Mouse (Mus musculus): Measurements from ENCODE around the gene Rab8b. TPM values are rescaled to one million over a fixed set of nuclear protein-coding genes. Genes with fewer than 3 reads are reported as not detected.
"Not testable (repeated sequence)": the region's sequence is repeated elsewhere in the genome, so short reads cannot be mapped to it uniquely, and the experiment has no call there.

Rab8b gene
- polyA plus RNA-seq, 1 experiment from 2014 or later, result 24.3 TPM

GRCm38 (mm10) chr9:66914540-66914939 lies 4.9 kb downstream of the Rab8b start:
- WGBS, result 95% methylated on average over 3 of the region's 3 CpGs
- no peak overlapping the region for H3K4me3 ChIP-seq
- peaks cover 37% of the 10 kb centered on the region for H3K4me1 ChIP-seq (replicated peaks)
- no peaks in the 10 kb centered on the region for H3K27me3 ChIP-seq (ENCODE audit: insufficient read depth, poor library complexity, severe bottlenecking)
- no peaks in the 10 kb centered on the region for H3K9me3 ChIP-seq
- DNase-seq (ENCODE audit: low spot score), result no peak
- H3K36me3 ChIP-seq, result 0 out of 2 replicates have a peak, but pooled peaks cover 3% of the 10 kb centered on the region
- no peak overlapping the region for H3K27ac ChIP-seq

GRCm38 (mm10) chr9:66913254-66913934 lies 6.1 kb downstream of the Rab8b start:
- not testable (repeated sequence) for H3K4me3 ChIP-seq; H3K27me3 ChIP-seq (ENCODE audit: insufficient read depth, poor library complexity, severe bottlenecking); H3K9me3 ChIP-seq; H3K36me3 ChIP-seq; H3K27ac ChIP-seq; DNase-seq (ENCODE audit: low spot score)
- peaks cover 29% of the 10 kb centered on the region; the same call in 1 of the 2 replicates for H3K4me1 ChIP-seq (replicated peaks)
- WGBS, result 90% methylated on average over 5 of the region's 5 CpGs

- H3K4me3 ChIP-seq, result no peak overlapping the region
- no peaks in the 10 kb centered on the region for H3K27me3 ChIP-seq (ENCODE audit: insufficient read depth, poor library complexity, severe bottlenecking)
- DNase-seq (ENCODE audit: low spot score), result no peak
- no peaks in the 10 kb centered on the region for H3K9me3 ChIP-seq
- H3K27ac ChIP-seq, result no peak overlapping the region
- peaks cover 23% of the 10 kb centered on the region; the same call in 1 of the 2 replicates for H3K4me1 ChIP-seq (replicated peaks)
- H3K36me3 ChIP-seq, result 0 out of 2 replicates have a peak, but pooled peaks cover 3% of the 10 kb centered on the region
Observed at GRCm38 (mm10) chr9:66912304-66912703, 7.2 kb downstream of the Rab8b start.

- no peak overlapping the region for H3K27ac ChIP-seq
- H3K36me3 ChIP-seq, result 0 out of 2 replicates have a peak, but pooled peaks cover 3% of the 10 kb centered on the region
- peaks cover 24% of the 10 kb centered on the region; the same call in 1 of the 2 replicates for H3K4me1 ChIP-seq (replicated peaks)
- H3K9me3 ChIP-seq, result no peaks in the 10 kb centered on the region
- DNase-seq (ENCODE audit: low spot score), result no peak
- no peaks in the 10 kb centered on the region for H3K27me3 ChIP-seq (ENCODE audit: insufficient read depth, poor library complexity, severe bottlenecking)
- no peak overlapping the region for H3K4me3 ChIP-seq
- 91% methylated on average over 5 of the region's 5 CpGs for WGBS
Observed at GRCm38 (mm10) chr9:66910677-66911076, 8.8 kb downstream of the Rab8b start.

GRCm38 (mm10) chr9:66909922-66910321 lies 9.6 kb downstream of the Rab8b start:
- DNase-seq (ENCODE audit: low spot score), result no peak
- 86% methylated on average over 7 of the region's 7 CpGs for WGBS
- Histone ChIP-seq H3K27ac (no peak overlapping the region), H3K27me3 (ENCODE audit: insufficient read depth, poor library complexity, severe bottlenecking) (no peaks in the 10 kb centered on the region), H3K9me3 (no peaks in the 10 kb centered on the region), H3K36me3 (0 out of 2 replicates have a peak, but pooled peaks cover 3% of the 10 kb centered on the region), H3K4me3 (no peak overlapping the region), H3K4me1 (replicated peaks) (peaks cover 18% of the 10 kb centered on the region; the same call in 1 of the 2 replicates)

GRCm38 (mm10) chr9:66907746-66908397 lies 11.6 kb downstream of the Rab8b start:
- Histone ChIP-seq H3K27ac (no peak overlapping the region), H3K27me3 (ENCODE audit: insufficient read depth, poor library complexity, severe bottlenecking) (no peaks in the 10 kb centered on the region)
- 90% methylated on average over 5 of the region's 5 CpGs for WGBS

GRCm38 (mm10) chr9:66907126-66907525 lies 12.4 kb downstream of the Rab8b start:
- H3K4me1 ChIP-seq (replicated peaks), result 0 out of 2 replicates have a peak, but pooled peaks cover 8% of the 10 kb centered on the region
- H3K4me3 ChIP-seq, result no peak overlapping the region
- WGBS, result 93% methylated on average over 8 of the region's 8 CpGs
- no peak overlapping the region for H3K27ac ChIP-seq
- DNase-seq (ENCODE audit: low spot score), result no peak
- no peaks in the 10 kb centered on the region for H3K27me3 ChIP-seq (ENCODE audit: insufficient read depth, poor library complexity, severe bottlenecking)
- H3K36me3 ChIP-seq, result 0 out of 2 replicates have a peak, but pooled peaks cover 3% of the 10 kb centered on the region
- no peaks in the 10 kb centered on the region for H3K9me3 ChIP-seq

More at GRCm38 (mm10) chr9:66907746-66908397, 11.6 kb downstream of the Rab8b start:
- Histone ChIP-seq H3K4me3 (no peak overlapping the region), H3K4me1 (replicated peaks) (0 out of 2 replicates have a peak, but pooled peaks cover 8% of the 10 kb centered on the region), H3K9me3 (no peaks in the 10 kb centered on the region), H3K36me3 (0 out of 2 replicates have a peak, but pooled peaks cover 3% of the 10 kb centered on the region)
- no peak for DNase-seq (ENCODE audit: low spot score)

- no peak for DNase-seq (ENCODE audit: low spot score)
- Histone ChIP-seq H3K4me1 (replicated peaks) (0 out of 2 replicates have a peak, but pooled peaks cover 8% of the 10 kb centered on the region), H3K9me3 (no peaks in the 10 kb centered on the region), H3K4me3 (no peak overlapping the region), H3K27ac (no peak overlapping the region), H3K36me3 (0 out of 2 replicates have a peak, but pooled peaks cover 3% of the 10 kb centered on the region), H3K27me3 (ENCODE audit: insufficient read depth, poor library complexity, severe bottlenecking) (no peaks in the 10 kb centered on the region)
- WGBS, result 85% methylated on average over 9 of the region's 9 CpGs
Observed at GRCm38 (mm10) chr9:66905990-66906389, 13.5 kb downstream of the Rab8b start.

GRCm38 (mm10) chr9:66899526-66899925 lies 20.0 kb downstream of the Rab8b start:
- Histone ChIP-seq H3K36me3 (no peaks in the 10 kb centered on the region), H3K4me1 (replicated peaks) (peaks cover 7% of the 10 kb centered on the region), H3K9me3 (no peaks in the 10 kb centered on the region), H3K4me3 (no peak overlapping the region), H3K27me3 (ENCODE audit: insufficient read depth, poor library complexity, severe bottlenecking) (no peaks in the 10 kb centered on the region), H3K27ac (no peak overlapping the region)
- DNase-seq (ENCODE audit: low spot score), result no peak
- 81% methylated on average over 4 of the region's 4 CpGs for WGBS

GRCm38 (mm10) chr9:66899072-66899471 lies 20.4 kb downstream of the Rab8b start:
- Histone ChIP-seq H3K4me1 (replicated peaks) (peaks cover 7% of the 10 kb centered on the region), H3K9me3 (no peaks in the 10 kb centered on the region), H3K27ac (no peak overlapping the region), H3K4me3 (no peak overlapping the region), H3K36me3 (no peaks in the 10 kb centered on the region), H3K27me3 (ENCODE audit: insufficient read depth, poor library complexity, severe bottlenecking) (no peaks in the 10 kb centered on the region)
- DNase-seq (ENCODE audit: low spot score), result no peak
- WGBS, result 84% methylated on average over 2 of the region's 2 CpGs

GRCm38 (mm10) chr9:66897851-66898250 lies 21.6 kb downstream of the Rab8b start:
- Histone ChIP-seq H3K4me1 (replicated peaks) (peaks cover 7% of the 10 kb centered on the region), H3K4me3 (no peak overlapping the region), H3K9me3 (no peaks in the 10 kb centered on the region), H3K36me3 (no peaks in the 10 kb centered on the region), H3K27me3 (ENCODE audit: insufficient read depth, poor library complexity, severe bottlenecking) (no peaks in the 10 kb centered on the region), H3K27ac (no peak overlapping the region)
- no peak for DNase-seq (ENCODE audit: low spot score)
- WGBS, result 83% methylated on average over 6 of the region's 6 CpGs

GRCm38 (mm10) chr9:66896951-66897350 lies 22.5 kb downstream of the Rab8b start:
- no peak for DNase-seq (ENCODE audit: low spot score)
- Histone ChIP-seq H3K4me1 (replicated peaks) (peaks cover 7% of the 10 kb centered on the region), H3K36me3 (no peaks in the 10 kb centered on the region), H3K4me3 (no peak overlapping the region), H3K9me3 (0 out of 2 replicates have a peak, but pooled peaks cover 2% of the 10 kb centered on the region), H3K27me3 (ENCODE audit: insufficient read depth, poor library complexity, severe bottlenecking) (no peaks in the 10 kb centered on the region), H3K27ac (no peak overlapping the region)
- 63% methylated on average over 6 of the region's 6 CpGs for WGBS

- no peak for DNase-seq (ENCODE audit: low spot score)
- H3K27me3 ChIP-seq (ENCODE audit: insufficient read depth, poor library complexity, severe bottlenecking), result no peaks in the 10 kb centered on the region
- no peaks in the 10 kb centered on the region for H3K36me3 ChIP-seq
- H3K4me3 ChIP-seq, result no peak overlapping the region
- 0 out of 2 replicates have a peak, but pooled peaks cover 2% of the 10 kb centered on the region for H3K9me3 ChIP-seq
- H3K27ac ChIP-seq, result no peak overlapping the region
- H3K4me1 ChIP-seq (replicated peaks), result peaks cover 7% of the 10 kb centered on the region
- 62% methylated on average over 5 of the region's 5 CpGs for WGBS
Observed at GRCm38 (mm10) chr9:66895995-66896394, 23.5 kb downstream of the Rab8b start.
